Mouse (Mus musculus): ENCODE results near the gene Ccdc6. TPM values are rescaled to one million over a fixed set of nuclear protein-coding genes. Genes with fewer than 3 reads are reported as not detected.

The Ccdc6 gene
- polyA plus RNA-seq, 1 experiment from 2014 or later = 20.8 TPM

GRCm38 (mm10) chr10:70085256-70085961 lies 11.5 kb upstream of the Ccdc6 start:
- DNase-seq (ENCODE audit: low spot score) = no peak
- no peak overlapping the region for H3K9ac ChIP-seq (replicated peaks; ENCODE audit: low read length)

GRCm38 (mm10) chr10:70088788-70089187 lies 8.1 kb upstream of the Ccdc6 start:
- H3K9ac ChIP-seq (replicated peaks; ENCODE audit: low read length) = no peak overlapping the region
- H3K27ac ChIP-seq (replicated peaks; ENCODE audit: low read depth, low read length) = no peak overlapping the region
- 91% methylated on average over 5 of the region's 5 CpGs for WGBS
- no peaks in the 10 kb centered on the region for H3K36me3 ChIP-seq (replicated peaks; ENCODE audit: control insufficient read depth, insufficient read depth, low read depth, low read length)
- no peaks in the 10 kb centered on the region for H3K4me1 ChIP-seq (ENCODE audit: control insufficient read depth, insufficient read depth, low read length)
- DNase-seq (ENCODE audit: low spot score) (no peak), ATAC-seq (replicated peaks; ENCODE audit: insufficient number of reproducible peaks, low FRiP score, low TSS enrichment, low read depth) (no peak)
- H3K4me2 ChIP-seq (ENCODE audit: low read depth, low read length) = no peak overlapping the region
- H3K9me3 ChIP-seq (replicated peaks; ENCODE audit: control insufficient read depth, low read length) = no peaks in the 10 kb centered on the region
- no peak overlapping the region for H3K4me3 ChIP-seq (ENCODE audit: low read depth, low read length)
- no peaks in the 10 kb centered on the region for H3K27me3 ChIP-seq (ENCODE audit: control insufficient read depth, insufficient read depth, low read length)

More at GRCm38 (mm10) chr10:70085256-70085961, 11.5 kb upstream of the Ccdc6 start:
- Histone ChIP-seq H3K27ac (replicated peaks; ENCODE audit: low read depth, low read length) (no peak overlapping the region), H3K9me3 (replicated peaks; ENCODE audit: control insufficient read depth, low read length) (no peaks in the 10 kb centered on the region), H3K36me3 (replicated peaks; ENCODE audit: control insufficient read depth, insufficient read depth, low read depth, low read length) (no peaks in the 10 kb centered on the region), H3K4me1 (ENCODE audit: control insufficient read depth, insufficient read depth, low read length) (no peaks in the 10 kb centered on the region), H3K4me3 (ENCODE audit: low read depth, low read length) (no peak overlapping the region), H3K4me2 (ENCODE audit: low read depth, low read length) (no peak overlapping the region), H3K27me3 (ENCODE audit: control insufficient read depth, insufficient read depth, low read length) (no peaks in the 10 kb centered on the region)
- 76% methylated on average over 12 of the region's 12 CpGs for WGBS
- ATAC-seq (replicated peaks; ENCODE audit: insufficient number of reproducible peaks, low FRiP score, low TSS enrichment, low read depth) = no peak

GRCm38 (mm10) chr10:70091876-70092462 lies 5.0 kb upstream of the Ccdc6 start:
- H3K4me1 ChIP-seq (ENCODE audit: control insufficient read depth, insufficient read depth, low read length) = no peaks in the 10 kb centered on the region
- DNase-seq (ENCODE audit: low spot score) (no peak), ATAC-seq (replicated peaks; ENCODE audit: insufficient number of reproducible peaks, low FRiP score, low TSS enrichment, low read depth) (no peak)
- no peaks in the 10 kb centered on the region for H3K27me3 ChIP-seq (ENCODE audit: control insufficient read depth, insufficient read depth, low read length)
- no peaks in the 10 kb centered on the region for H3K9me3 ChIP-seq (replicated peaks; ENCODE audit: control insufficient read depth, low read length)
- 63% methylated on average over 4 of the region's 4 CpGs for WGBS
- H3K4me3 ChIP-seq (ENCODE audit: low read depth, low read length) = no peak overlapping the region
- H3K4me2 ChIP-seq (ENCODE audit: low read depth, low read length) = no peak overlapping the region
- no peak overlapping the region for H3K27ac ChIP-seq (replicated peaks; ENCODE audit: low read depth, low read length)
- H3K9ac ChIP-seq (replicated peaks; ENCODE audit: low read length) = no peak overlapping the region
- no peaks in the 10 kb centered on the region for H3K36me3 ChIP-seq (replicated peaks; ENCODE audit: control insufficient read depth, insufficient read depth, low read depth, low read length)

- no peaks in the 10 kb centered on the region for H3K36me3 ChIP-seq (replicated peaks; ENCODE audit: control insufficient read depth, insufficient read depth, low read depth, low read length)
- ATAC-seq (replicated peaks; ENCODE audit: insufficient number of reproducible peaks, low FRiP score, low TSS enrichment, low read depth) (no peak), DNase-seq (ENCODE audit: low spot score) (no peak)
- H3K27ac ChIP-seq (replicated peaks; ENCODE audit: low read depth, low read length) = no peak overlapping the region
- no peaks in the 10 kb centered on the region for H3K4me1 ChIP-seq (ENCODE audit: control insufficient read depth, insufficient read depth, low read length)
- H3K4me2 ChIP-seq (ENCODE audit: low read depth, low read length) = no peak overlapping the region
- WGBS = 52% methylated on average over 1 of the region's 1 CpGs
- H3K9ac ChIP-seq (replicated peaks; ENCODE audit: low read length) = no peak overlapping the region
- H3K27me3 ChIP-seq (ENCODE audit: control insufficient read depth, insufficient read depth, low read length) = no peaks in the 10 kb centered on the region
- no peak overlapping the region for H3K4me3 ChIP-seq (ENCODE audit: low read depth, low read length)
- no peaks in the 10 kb centered on the region for H3K9me3 ChIP-seq (replicated peaks; ENCODE audit: control insufficient read depth, low read length)
These were observed 3.1 kb upstream of the Ccdc6 start for GRCm38 (mm10) chr10:70093782-70094181.

- H3K4me3 ChIP-seq (ENCODE audit: low read depth, low read length) = peak overlapping the region; percentile 43
- ATAC-seq (replicated peaks; ENCODE audit: insufficient number of reproducible peaks, low FRiP score, low TSS enrichment, low read depth) = peak; percentile 36
- peaks cover 4% of the 10 kb centered on the region; the same call in 1 of the 2 replicates for H3K4me1 ChIP-seq (ENCODE audit: control insufficient read depth, insufficient read depth, low read length)
- no peaks in the 10 kb centered on the region for H3K36me3 ChIP-seq (replicated peaks; ENCODE audit: control insufficient read depth, insufficient read depth, low read depth, low read length)
- peak overlapping the region; percentile 52 for H3K9ac ChIP-seq (replicated peaks; ENCODE audit: low read length)
- WGBS = under 1% methylated on average over 14 of the region's 14 CpGs
- no peaks in the 10 kb centered on the region for H3K27me3 ChIP-seq (ENCODE audit: control insufficient read depth, insufficient read depth, low read length)
- DNase-seq (ENCODE audit: low spot score) = peak; percentile 81
- H3K27ac ChIP-seq (replicated peaks; ENCODE audit: low read depth, low read length) = peak overlapping the region; percentile 57; the same call in 1 of the 2 replicates
- peak overlapping the region; percentile 51 for H3K4me2 ChIP-seq (ENCODE audit: low read depth, low read length)
- H3K9me3 ChIP-seq (replicated peaks; ENCODE audit: control insufficient read depth, low read length) = no peaks in the 10 kb centered on the region
These were observed 1.9 kb upstream of the Ccdc6 start for GRCm38 (mm10) chr10:70095031-70095470.

GRCm38 (mm10) chr10:70095506-70096270 lies 1.2 kb upstream of the Ccdc6 start:
- ATAC-seq (replicated peaks; ENCODE audit: insufficient number of reproducible peaks, low FRiP score, low TSS enrichment, low read depth) (no peak), DNase-seq (ENCODE audit: low spot score) (peak; percentile 47)
- H3K27me3 ChIP-seq (ENCODE audit: control insufficient read depth, insufficient read depth, low read length) = no peaks in the 10 kb centered on the region
- no peaks in the 10 kb centered on the region for H3K36me3 ChIP-seq (replicated peaks; ENCODE audit: control insufficient read depth, insufficient read depth, low read depth, low read length)
- H3K4me3 ChIP-seq (ENCODE audit: low read depth, low read length) = peak overlapping the region; percentile 43
- peak overlapping the region; percentile 51 for H3K4me2 ChIP-seq (ENCODE audit: low read depth, low read length)
- H3K9ac ChIP-seq (replicated peaks; ENCODE audit: low read length) = no peak overlapping the region
- peak overlapping the region; percentile 57; the same call in 1 of the 2 replicates for H3K27ac ChIP-seq (replicated peaks; ENCODE audit: low read depth, low read length)
- H3K4me1 ChIP-seq (ENCODE audit: control insufficient read depth, insufficient read depth, low read length) = peaks cover 4% of the 10 kb centered on the region; the same call in 1 of the 2 replicates
- WGBS = 16% methylated on average over 13 of the region's 13 CpGs
- H3K9me3 ChIP-seq (replicated peaks; ENCODE audit: control insufficient read depth, low read length) = no peaks in the 10 kb centered on the region

DNA sequence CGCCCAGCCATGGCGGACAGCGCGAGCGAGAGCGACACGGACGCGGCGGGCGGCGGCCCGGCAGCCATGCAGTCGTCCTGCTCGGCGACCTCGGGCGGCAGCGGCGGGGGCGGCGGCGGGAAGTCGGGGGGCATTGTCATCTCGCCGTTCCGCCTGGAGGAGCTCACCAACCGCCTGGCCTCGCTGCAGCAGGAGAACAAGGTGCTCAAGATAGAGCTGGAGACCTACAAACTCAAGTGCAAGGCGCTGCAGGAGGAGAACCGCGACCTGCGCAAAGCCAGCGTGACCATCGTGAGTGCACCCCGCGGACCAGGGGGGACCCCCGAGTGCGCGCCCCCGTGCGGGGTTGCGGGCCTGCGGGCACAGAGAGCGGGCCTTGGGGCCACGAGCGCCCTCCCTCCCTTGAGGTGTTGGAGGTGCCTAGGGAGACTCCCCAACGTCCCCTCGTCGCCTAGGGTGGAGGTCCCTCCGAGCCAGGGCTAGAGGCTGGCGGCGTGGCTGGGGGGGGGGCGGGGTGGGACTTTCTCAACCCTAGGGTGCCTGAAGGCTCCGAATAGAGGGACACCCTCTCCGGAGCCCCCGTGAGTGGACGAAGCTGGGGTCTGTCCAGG lies 475 bp downstream of the Ccdc6 start:
- Histone ChIP-seq H3K27me3 (ENCODE audit: control insufficient read depth, insufficient read depth, low read length) (no peaks in the 10 kb centered on the region), H3K9me3 (replicated peaks; ENCODE audit: control insufficient read depth, low read length) (no peaks in the 10 kb centered on the region), H3K4me1 (ENCODE audit: control insufficient read depth, insufficient read depth, low read length) (peaks cover 4% of the 10 kb centered on the region; the same call in 1 of the 2 replicates), H3K4me3 (ENCODE audit: low read depth, low read length) (peak overlapping the region; percentile 93), H3K27ac (replicated peaks; ENCODE audit: low read depth, low read length) (peak overlapping the region; percentile 62), H3K9ac (replicated peaks; ENCODE audit: low read length) (peak overlapping the region; percentile 89), H3K4me2 (ENCODE audit: low read depth, low read length) (peak overlapping the region; percentile 94), H3K36me3 (replicated peaks; ENCODE audit: control insufficient read depth, insufficient read depth, low read depth, low read length) (no peaks in the 10 kb centered on the region; the same call in 1 of the 2 replicates)
- DNase-seq (ENCODE audit: low spot score) (peak; percentile 26), ATAC-seq (replicated peaks; ENCODE audit: insufficient number of reproducible peaks, low FRiP score, low TSS enrichment, low read depth) (peak; percentile 49)
- under 1% methylated on average over 47 of the region's 58 CpGs for WGBS
